Mouse (Mus musculus): ENCODE measurements around the gene Prdx5.

Gene Prdx5

DNA sequence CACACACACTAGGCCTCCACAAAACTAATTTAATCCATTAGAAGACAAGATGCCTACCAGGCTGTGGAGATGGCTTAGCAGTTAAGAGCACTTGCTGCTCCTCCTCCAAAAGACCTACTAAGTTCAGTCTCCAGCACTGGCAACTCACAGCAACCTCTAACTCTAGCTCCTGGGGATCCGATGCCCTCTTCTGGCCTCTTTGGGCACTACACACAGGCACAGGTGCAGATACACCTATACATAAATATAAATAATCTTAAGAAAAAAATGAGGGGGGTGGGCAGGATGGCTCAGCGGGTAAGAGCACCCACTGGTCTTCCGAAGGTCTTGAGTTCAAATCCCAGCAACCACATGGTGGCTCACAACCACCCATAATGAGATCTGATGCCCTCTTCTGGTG, 26.4 kb upstream of the Prdx5 start:
- no peak for DNase-seq

- no peak for DNase-seq
These were observed 24.5 kb upstream of the Prdx5 start, which contains the start of gene Kcnk4 for GRCm38 (mm10) chr19:6934195-6934977. Gene Kcnk4, minus strand, starts transcription at chr19:6934515.

- peak; percentile 58 for DNase-seq
These were observed 23.7 kb upstream of the Prdx5 start for GRCm38 (mm10) chr19:6933436-6934194.

DNA sequence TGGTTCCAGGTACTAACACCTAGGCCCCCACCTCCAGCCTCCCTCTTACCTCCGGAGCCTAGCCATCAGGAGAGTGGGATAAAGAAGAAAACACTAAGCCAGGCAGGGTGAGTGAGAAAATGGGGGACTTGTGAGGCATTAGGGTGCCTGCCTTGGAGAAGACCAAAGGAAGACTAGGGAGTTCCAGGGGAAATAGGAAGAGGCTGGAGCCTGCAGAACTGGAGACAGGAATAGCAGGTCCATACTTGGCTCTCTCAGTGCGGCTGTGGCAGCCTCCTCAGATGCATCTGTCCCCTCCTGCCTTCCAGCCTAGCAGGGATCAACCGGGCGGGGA, 23.2 kb upstream of the Prdx5 start:
- no peak for DNase-seq

- no peak for DNase-seq
These were observed 22.1 kb upstream of the Prdx5 start for GRCm38 (mm10) chr19:6932018-6932417.

DNA sequence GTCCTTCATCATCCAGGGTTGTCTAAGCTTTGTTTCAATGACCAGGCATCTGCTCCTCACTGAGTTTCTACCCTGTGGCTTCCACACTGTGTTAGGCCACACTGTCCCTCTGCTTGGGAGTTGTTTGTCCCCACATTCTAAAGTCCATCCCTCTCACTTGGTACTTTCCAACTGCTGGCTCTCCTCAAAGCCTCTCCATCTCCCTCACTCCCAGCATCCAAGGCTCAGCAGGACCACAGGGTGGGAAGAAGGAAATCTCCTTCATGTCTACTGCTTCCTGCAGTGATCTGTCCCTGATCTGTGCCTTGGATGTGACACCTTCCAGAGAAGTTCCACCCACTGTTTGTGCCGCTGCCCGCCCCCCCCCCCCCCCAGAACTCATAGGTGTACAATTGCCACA, 21.1 kb upstream of the Prdx5 start:
- no peak for DNase-seq

- no peak for DNase-seq
These were observed 18.2 kb upstream of the Prdx5 start for GRCm38 (mm10) chr19:6928080-6928479.

DNA sequence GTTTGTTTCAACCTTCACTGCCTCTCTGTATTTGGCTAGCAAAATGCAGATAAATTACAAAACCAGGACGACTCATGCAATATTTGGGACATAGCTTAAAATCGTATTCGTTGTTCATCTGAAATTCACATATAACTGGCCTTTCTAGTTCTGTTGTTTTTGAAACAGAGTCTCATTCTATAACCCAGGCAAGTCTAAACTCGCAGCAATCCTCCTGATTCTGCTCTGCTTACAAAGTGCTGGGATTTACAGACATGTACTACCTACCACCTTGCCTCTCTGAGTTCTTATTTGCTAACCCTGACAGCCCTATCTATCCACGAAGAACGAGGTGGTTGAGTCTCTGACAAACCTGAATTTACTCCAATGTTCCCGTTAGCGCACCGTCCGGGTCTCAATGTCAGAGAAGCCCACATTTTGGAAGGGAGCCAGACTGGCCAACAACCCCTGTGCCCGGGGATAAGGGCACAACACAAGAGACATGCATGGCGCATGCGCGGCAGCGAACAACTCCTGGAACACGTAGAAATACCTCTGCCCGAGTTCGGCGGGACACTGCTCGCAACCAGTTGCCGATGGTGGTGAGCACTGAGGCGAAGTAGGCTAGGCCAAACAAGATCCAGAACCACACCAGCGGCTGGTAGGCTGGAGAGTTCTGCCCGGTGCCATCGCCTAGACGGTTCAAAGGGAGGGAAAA, 16.8 kb upstream of the Prdx5 start:
- peak; percentile 72 for DNase-seq

GRCm38 (mm10) chr19:6925611-6926329, 15.9 kb upstream of the Prdx5 start:
- DNase-seq: no peak

DNA sequence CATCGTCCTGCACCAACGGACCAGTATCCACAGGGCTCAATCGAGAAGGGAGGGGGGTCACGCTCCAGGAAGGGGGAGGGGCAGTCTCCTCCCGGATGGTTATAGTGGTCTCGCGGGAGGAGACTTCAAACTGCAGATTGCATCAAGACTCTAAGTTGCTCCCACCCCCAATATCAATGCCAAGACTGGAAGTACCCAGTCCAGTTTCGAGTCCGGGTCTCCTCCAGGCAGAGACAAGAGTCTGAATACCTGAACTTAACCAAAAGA, 15.3 kb upstream of the Prdx5 start, which contains the start of gene Catsperz:
Catsperz (minus strand) TSS at position 74 of the 267 bp plus-strand sequence.
- DNase-seq: peak; percentile 67

DNA sequence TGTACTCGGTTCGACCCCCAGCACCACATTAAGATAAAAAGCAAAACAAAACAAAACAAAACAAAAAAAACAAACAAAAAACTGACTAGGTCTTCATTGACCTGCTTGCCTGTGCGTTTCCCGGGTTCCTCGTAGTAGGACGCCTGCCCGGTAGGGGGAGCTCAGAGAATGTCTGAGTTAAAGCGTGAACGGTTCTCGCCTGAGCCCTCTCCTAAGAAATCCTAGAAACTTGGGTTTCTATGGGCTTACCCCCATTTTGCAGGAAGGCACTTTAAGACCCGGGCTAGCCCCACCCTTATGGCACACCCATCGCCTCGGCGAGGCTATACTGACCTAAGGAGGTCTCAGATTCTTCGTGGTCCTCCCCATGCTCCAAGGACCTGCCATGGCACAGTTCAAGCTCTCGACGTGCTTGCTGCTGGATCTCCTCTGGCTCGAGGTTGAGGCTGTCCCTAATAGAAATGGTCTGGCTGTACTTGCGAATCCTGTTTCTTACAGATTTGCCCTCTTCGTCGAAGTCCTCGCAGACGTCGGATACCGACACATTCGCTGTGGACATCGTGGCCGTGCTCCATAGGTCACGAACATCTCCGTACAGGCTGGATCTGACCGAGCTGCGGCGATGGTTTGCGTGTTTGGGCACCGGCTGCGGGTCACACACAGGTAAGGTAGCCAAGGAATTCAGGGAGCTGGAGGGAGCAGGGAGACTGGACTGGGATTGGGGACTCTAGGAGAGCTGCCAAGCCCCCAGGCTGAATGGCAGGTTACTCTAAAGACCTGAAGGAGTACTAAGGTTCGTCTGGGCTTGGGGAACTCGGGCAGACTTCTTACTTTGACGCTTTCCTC, 14.8 kb upstream of the Prdx5 start:
- DNase-seq: peak; percentile 95

DNA sequence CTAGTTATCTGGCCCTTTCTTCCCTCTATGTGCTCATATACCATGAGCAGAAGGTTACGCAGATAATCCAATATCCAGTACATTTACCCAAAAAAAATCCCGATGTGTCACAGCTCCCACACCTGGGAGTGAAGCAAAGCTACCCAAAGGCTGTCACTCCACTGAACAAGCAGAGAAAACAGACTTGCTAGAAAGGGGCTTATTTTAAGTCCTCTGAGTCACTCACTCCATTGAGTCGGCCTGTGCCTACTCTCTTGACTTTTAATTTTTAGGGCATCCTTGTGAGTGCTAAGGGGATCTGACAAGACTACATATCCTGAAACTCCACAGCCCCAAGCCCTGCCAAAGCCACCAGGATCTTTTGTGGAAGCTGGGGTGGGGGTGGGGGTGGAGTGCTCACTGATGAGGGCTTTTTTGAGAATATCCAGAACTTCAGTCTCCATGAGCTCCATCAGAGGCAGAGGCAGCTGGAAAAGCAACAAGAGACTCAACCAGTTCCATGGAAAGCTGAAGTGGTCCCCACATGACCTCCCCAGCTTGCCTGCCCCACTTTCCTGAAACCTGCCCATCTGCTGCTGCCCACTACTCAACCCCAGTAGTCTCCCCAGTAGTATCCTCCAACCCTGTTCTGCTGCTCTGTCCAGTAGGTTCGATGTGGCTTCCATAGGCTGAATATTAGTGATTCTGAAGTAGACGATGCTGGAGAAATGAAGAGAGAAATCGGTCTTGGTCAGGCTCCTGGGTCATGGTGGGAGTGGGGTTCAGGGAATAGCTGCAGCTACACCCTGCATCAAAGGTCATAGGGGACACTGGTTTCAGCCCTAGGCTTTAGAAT, 13.2 kb upstream of the Prdx5 start:
- DNase-seq: no peak

GRCm38 (mm10) chr19:6921647-6922567, 12.0 kb upstream of the Prdx5 start, which contains the start of gene Esrra:
Gene Esrra, minus strand, starts transcription at chr19:6921813.
- DNase-seq: peak; percentile 100

DNA sequence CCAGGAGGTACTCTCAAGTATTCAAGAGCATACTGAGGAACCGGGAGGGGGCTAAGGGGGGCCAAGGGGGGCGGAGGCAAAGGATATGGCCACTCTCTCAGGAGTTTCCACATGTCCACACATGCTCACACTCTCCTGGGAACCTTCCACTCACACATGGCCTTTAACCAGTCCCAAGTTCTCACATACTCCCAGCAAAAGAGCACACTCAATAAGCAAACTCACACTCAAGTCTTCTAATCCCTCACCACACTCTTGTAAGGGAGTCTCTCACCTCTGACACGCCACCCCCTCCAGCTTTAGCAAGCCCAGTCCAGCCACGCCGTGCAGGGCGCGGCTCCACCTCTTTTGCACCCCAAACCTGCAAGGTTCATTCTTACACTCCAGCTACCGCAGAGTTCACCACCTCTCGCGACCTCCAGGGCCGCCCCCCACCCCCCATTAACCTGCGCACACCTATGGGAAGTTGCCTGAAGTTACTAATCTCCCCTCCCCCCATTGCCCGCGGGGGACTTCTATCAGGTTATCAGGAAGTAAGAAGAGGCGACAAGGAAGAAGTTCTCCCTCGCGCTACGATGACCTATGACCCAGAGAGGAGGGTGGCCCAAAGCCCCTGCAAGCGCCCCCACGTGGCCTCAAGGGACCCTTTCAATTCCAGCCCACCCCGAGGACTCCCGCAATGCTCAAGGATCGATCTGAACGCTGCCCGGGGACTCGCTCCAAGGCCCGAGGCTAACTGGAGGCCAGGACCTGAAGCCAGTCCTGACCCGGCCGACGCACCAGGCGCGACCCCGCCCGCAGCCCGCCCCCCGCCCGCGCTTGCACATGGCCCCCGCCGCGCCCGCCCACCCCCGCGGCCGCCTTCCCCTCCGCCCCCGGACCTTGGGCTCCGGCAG, 11.1 kb upstream of the Prdx5 start:
- peak; percentile 77 for DNase-seq

- DNase-seq: peak; percentile 79
These were observed 10.2 kb upstream of the Prdx5 start for GRCm38 (mm10) chr19:6919876-6920740.

- peak; percentile 12 for DNase-seq
These were observed 9.5 kb upstream of the Prdx5 start for GRCm38 (mm10) chr19:6919431-6919830.

DNA sequence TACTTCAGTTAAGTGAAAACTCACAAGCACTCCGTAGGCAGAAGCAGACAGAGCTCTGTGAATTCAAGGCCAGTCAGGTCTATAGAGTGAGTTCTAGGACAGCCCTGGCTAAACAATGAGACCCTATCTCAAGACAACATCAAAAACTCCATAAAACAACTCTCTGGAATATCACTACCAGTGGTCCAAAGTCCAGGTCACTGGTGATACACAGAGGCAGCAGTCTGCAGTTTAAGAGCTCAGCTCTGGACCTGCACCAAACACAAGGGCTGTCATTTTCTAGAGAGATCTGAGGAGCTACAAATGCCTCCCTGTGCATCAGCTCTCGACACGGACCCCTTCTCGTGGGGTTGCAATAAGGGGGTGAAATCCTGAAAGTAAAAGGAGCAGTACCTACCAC, 8.4 kb upstream of the Prdx5 start:
- peak; percentile 6 for DNase-seq

DNA sequence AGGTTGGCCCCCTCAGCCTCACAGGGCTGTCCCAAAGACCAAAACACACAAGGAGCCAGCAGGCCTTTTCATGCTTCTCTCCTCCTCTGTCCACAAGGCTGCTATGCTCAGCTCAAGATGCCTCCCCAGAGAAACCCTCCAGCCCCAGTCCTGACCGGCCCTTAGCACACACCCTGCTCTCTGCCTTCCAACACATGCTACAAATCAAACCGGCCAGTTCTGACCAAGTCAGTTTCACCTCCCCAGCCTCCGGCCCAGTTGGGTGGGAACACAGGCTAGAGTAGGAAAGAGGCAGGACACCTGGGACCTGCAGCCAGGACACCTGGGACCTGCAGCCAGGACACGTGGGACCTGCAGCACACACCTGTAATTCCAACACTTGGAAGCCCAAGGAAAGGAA, 6.6 kb upstream of the Prdx5 start:
- peak; percentile 16 for DNase-seq

Data from kidney, postnatal 10 days (tissue).